Mouse (Mus musculus) small intestine, adult 2 months (tissue): Measurements from ENCODE around the gene Rad51ap1. TPM values are rescaled to one million over a fixed set of nuclear protein-coding genes. Genes with fewer than 3 reads are reported as not detected.

ENCODE experiments used
- H3K27ac ChIP-seq: fragments of 200-500 bp; 2 replicates; pipeline ENCODE4 v1.5.1; 2012; ENCODE audit warnings: low read depth, low read length, control low read depth, inconsistent platforms; ENCODE audit not compliant: insufficient read depth
- H3K27me3 ChIP-seq: fragments of 200-500 bp; 2 replicates; pipeline ENCODE4 v1.6.1; 2012; ENCODE audit warnings: mild to moderate bottlenecking, moderate library complexity, low read length, inconsistent platforms; ENCODE audit not compliant: control insufficient read depth, insufficient read depth
- H3K36me3 ChIP-seq: fragments of 200-500 bp; 2 replicates; pipeline ENCODE4 v1.6.1; 2012; ENCODE audit warnings: mild to moderate bottlenecking, low read length, control low read depth, inconsistent platforms; ENCODE audit not compliant: control insufficient read depth, insufficient read depth
- H3K4me1 ChIP-seq: fragments of 200-500 bp; 2 replicates; pipeline ENCODE4 v1.6.1; 2012; ENCODE audit warnings: low read length, inconsistent platforms, mixed read lengths; ENCODE audit not compliant: control insufficient read depth, insufficient read depth, insufficient read length
- H3K4me3 ChIP-seq: fragments of 200-500 bp; 2 replicates; pipeline ENCODE4 v1.5.1; 2012; ENCODE audit warnings: low read depth, mild to moderate bottlenecking, control low read depth, inconsistent platforms, low read length, moderate library complexity
- CTCF ChIP-seq: fragments of 200-500 bp; IDR thresholded peaks from 2 replicates; pipeline ENCODE4 v1.5.1; 2012; ENCODE audit warnings: low read depth, mild to moderate bottlenecking, control low read depth, inconsistent platforms, low read length, moderate library complexity, mixed read lengths; ENCODE audit not compliant: insufficient replicate concordance, insufficient read length; ENCODE audit errors: extremely low read depth
- POLR2A ChIP-seq: fragments of 200-500 bp; IDR thresholded peaks from 2 replicates; pipeline ENCODE4 v1.6.1; 2012; ENCODE audit warnings: low read depth, mild to moderate bottlenecking, control low read depth, inconsistent platforms, low read length, moderate library complexity
- WGBS: fragments of 180-500 bp; shearing (Covaris S2); methylation state at CpG from one replicate; pipeline ENCODE4 v1.1.7; 2018; 5-methylcytosine and 5-hydroxymethylcytosine counted together
- polyA plus RNA-seq: library from polyadenylated mRNA; depleted of rRNA; stranded (reverse); fragments of >200 nt; gene quantifications from 2 replicates; pipeline ENCODE4 v1.2.3, GENCODE M21; 2012

The Rad51ap1 gene
- polyA plus RNA-seq, 1 experiment = 2.3 TPM

- no peaks in the 10 kb centered on the region for H3K4me1 ChIP-seq
- H3K27ac ChIP-seq = no peak overlapping the region
- H3K4me3 ChIP-seq = no peak overlapping the region
- H3K36me3 ChIP-seq = peaks cover 31% of the 10 kb centered on the region
- TF ChIP-seq POLR2A = no peak
- TF ChIP-seq CTCF = peak; percentile 37; the same call in 1 of the 2 replicates
- 91% methylated on average over 4 of the region's 4 CpGs for WGBS
- no peaks in the 10 kb centered on the region for H3K27me3 ChIP-seq
Measured at GRCm38 (mm10) chr6:126948336-126948735, 8.9 kb upstream of the Rad51ap1 start.

DNA sequence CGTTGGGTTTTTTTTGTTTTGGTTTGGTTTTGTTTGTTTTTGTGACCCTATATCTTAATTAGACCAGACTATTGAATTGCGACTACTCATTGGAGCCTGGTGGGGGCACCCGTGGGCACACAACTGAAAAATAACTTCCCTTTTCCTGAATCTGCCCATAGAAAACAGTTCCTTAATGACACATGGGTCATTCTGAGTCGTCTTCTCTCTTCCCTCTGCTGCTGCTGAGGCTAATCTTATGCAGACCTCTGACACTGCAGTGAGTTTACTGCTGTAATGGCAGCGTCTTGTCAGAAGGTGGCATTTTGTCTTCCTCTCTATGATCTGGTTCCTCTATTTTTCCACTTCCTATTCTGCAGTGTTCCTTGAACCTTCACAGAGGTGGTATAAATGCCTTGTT, 1.1 kb upstream of the Rad51ap1 start:
- Histone ChIP-seq H3K27me3 (no peaks in the 10 kb centered on the region), H3K27ac (no peak overlapping the region), H3K4me3 (no peak overlapping the region), H3K4me1 (peaks cover 4% of the 10 kb centered on the region), H3K36me3 (peaks cover 20% of the 10 kb centered on the region)
- 2% methylated on average over 5 of the region's 5 CpGs for WGBS
- TF ChIP-seq POLR2A (no peak), CTCF (peak; percentile 39; the same call in 1 of the 2 replicates)

- under 1% methylated on average over 31 of the region's 31 CpGs for WGBS
- no peak for TF ChIP-seq CTCF
- no peak overlapping the region for H3K27ac ChIP-seq
Measured at GRCm38 (mm10) chr6:126938853-126939486, 417 bp downstream of the Rad51ap1 start.

GRCm38 (mm10) chr6:126938047-126938446, 1.3 kb downstream of the Rad51ap1 start:
- H3K4me3 ChIP-seq = no peak overlapping the region
- TF ChIP-seq CTCF (no peak), POLR2A (no peak)
- H3K27ac ChIP-seq = no peak overlapping the region

More at GRCm38 (mm10) chr6:126938853-126939486, 417 bp downstream of the Rad51ap1 start:
- Histone ChIP-seq H3K4me1 (peaks cover 4% of the 10 kb centered on the region), H3K4me3 (peak overlapping the region; percentile 78), H3K27me3 (no peaks in the 10 kb centered on the region), H3K36me3 (peaks cover 11% of the 10 kb centered on the region)

DNA sequence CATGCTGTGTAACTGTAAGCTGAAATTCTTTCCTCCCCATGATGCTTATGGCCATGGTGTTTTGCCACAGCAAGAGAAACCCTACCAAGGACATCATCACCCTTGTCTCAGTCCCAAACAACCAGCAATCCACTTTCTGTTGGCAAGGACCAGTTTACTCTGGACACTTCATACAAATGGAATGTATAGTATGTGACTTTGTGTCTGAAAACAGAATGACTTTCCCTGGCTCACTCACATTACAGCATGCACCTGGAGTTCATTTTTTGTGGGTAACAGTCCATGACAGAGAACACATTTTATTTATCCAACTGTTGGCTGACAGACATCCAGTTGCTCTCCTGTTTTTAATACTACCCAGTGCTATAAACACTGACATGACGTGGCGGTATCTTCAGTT, 6.5 kb downstream of the Rad51ap1 start:
- no peaks in the 10 kb centered on the region for H3K27me3 ChIP-seq
- no peak overlapping the region for H3K27ac ChIP-seq
- TF ChIP-seq CTCF (no peak), POLR2A (no peak)
- H3K36me3 ChIP-seq = 0 out of 2 replicates have a peak, but pooled peaks cover 1% of the 10 kb centered on the region
- 96% methylated on average over 2 of the region's 2 CpGs for WGBS
- H3K4me3 ChIP-seq = no peak overlapping the region
- no peaks in the 10 kb centered on the region for H3K4me1 ChIP-seq

More at GRCm38 (mm10) chr6:126938047-126938446, 1.3 kb downstream of the Rad51ap1 start:
- H3K27me3 ChIP-seq = no peaks in the 10 kb centered on the region
- peaks cover 6% of the 10 kb centered on the region; the same call in 1 of the 2 replicates for H3K36me3 ChIP-seq
- 66% methylated on average over 2 of the region's 2 CpGs for WGBS
- peaks cover 4% of the 10 kb centered on the region for H3K4me1 ChIP-seq

DNA sequence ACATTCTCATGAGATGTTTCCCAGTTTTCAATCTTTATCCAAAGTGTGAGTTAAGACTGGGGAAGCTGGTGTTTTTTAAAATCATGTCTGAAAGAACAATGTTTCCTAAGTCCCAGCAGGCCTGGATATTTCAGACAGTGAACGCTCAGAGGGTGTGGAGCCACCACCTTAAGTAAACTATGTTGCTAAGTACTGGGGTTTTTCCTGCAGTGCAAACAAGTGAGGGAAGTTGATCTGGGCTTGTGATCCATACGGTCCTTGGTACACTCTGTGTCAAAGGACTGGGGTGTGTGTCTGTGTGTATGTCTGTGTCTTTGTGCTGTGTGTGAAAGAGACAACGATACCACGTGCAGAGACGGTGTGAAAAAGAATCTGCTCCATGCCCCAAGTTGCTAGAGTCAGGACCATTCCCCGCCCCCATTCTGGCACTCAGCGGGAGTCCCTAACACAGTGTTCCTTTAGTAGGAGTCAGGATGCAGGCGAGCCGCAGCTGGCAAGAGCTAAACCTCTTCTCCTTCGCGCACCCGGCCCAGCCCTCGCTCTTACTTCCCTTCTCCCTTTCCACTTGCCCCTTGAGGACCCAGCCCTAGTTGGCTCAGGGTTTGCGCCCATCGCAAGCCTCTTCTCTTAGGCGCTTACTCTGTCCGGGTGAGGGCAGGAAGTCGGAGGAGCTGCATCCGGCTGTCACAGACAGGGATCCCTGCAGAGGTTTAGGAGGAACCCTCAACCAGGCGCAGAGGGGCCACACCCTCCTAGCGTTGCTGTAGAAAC, 18.1 kb downstream of the Rad51ap1 start, which contains the start of gene Dyrk4:
Gene Dyrk4, minus strand, starts transcription at position 729 of the 771 bp plus-strand sequence.
- no peak for TF ChIP-seq POLR2A
- TF ChIP-seq CTCF = no peak
- H3K27ac ChIP-seq = no peak within 1 kb of the TSS
- H3K36me3 ChIP-seq = peaks cover 10% of the 10 kb centered on the region
- no peaks in the 10 kb centered on the region for H3K27me3 ChIP-seq
- H3K4me1 ChIP-seq = no peaks in the 10 kb centered on the region
- WGBS = 22% methylated on average over 21 of the region's 21 CpGs
- peak within 1 kb of the TSS; percentile 11 for H3K4me3 ChIP-seq

- Histone ChIP-seq H3K4me3 (no peak overlapping the region), H3K36me3 (no peaks in the 10 kb centered on the region), H3K4me1 (no peaks in the 10 kb centered on the region), H3K27me3 (no peaks in the 10 kb centered on the region), H3K27ac (no peak overlapping the region)
- WGBS = 84% methylated on average over 5 of the region's 5 CpGs
- TF ChIP-seq POLR2A = no peak
- no peak for TF ChIP-seq CTCF
Measured at GRCm38 (mm10) chr6:126914928-126915327, 24.5 kb downstream of the Rad51ap1 start.
